Mouse (Mus musculus): Measurements from ENCODE around the gene Ehmt1.

Gene Ehmt1

GRCm38 (mm10) chr2:24912189-24912588 is 7.2 kb downstream of the Ehmt1 start:
- in situ Hi-C loops (cut with MboI, MseI): no loop called here

DNA sequence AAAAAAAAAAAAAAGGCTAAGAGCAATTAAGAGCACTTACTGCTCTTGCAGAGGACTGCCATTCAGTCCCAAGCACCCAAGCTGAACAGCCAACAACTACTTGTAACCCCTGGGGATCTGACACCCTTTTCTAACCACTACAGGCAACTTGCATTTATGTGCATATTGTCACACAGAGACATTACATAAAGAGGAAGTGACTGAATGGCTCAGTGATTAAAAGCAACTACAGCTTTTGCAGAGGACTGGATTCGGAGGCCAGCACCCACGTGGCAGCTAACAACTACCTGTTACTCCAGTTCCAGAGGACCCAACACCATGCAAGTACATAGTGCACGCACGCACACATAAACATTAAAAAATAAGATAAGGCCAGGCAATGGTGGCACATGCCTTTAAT is 8.9 kb downstream of the Ehmt1 start:
- in situ Hi-C loops (cut with MboI, MseI): no loop called here

GRCm38 (mm10) chr2:24905653-24906155 is 13.7 kb downstream of the Ehmt1 start:
- in situ Hi-C loops (cut with MboI, MseI): no loop called here

- in situ Hi-C loops (cut with MboI, MseI): no loop called here
Measured at GRCm38 (mm10) chr2:24904823-24905652, 14.4 kb downstream of the Ehmt1 start.

DNA sequence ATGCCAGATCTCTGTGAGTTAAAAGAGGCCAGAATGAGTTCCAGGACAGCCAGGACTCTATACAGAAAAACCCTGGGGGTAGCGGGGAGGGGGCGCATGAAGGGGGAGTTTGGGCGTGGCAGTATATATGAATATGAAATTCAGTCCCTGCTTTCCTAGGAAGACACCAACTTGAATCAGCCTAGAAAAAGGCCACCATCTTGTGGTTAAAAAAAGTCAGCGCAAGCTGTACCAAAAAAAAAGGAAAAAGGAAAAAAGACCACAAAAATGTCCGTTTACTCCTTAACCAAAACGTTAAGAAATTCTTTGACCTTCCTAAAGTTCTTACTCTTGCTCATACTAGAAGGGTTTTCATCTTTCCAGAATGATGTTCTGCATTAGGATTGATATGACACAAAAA is 16.4 kb downstream of the Ehmt1 start:
- in situ Hi-C loops (cut with MboI, MseI): no loop called here

GRCm38 (mm10) chr2:24901055-24901454 is 18.4 kb downstream of the Ehmt1 start:
- in situ Hi-C loops (cut with MboI, MseI): no loop called here

DNA sequence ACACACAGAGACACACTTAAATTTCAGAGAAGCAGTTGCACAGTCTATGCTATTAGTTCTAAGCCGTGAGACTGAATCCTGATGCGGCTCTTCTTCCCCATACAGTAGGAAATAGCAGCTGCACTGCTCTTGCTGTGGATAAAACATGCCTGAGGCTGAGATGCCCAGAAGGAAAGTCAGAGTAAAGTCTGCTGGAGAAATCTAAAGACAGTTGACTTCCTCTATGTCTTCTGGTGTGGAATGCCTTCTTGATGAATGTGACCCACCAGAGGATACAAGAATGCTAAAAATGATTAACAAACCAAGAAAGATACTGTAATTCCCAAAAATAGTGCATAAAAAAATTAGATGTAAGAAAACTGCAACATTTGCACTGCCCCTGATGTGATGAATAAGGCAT is 20.1 kb downstream of the Ehmt1 start:
- in situ Hi-C loops (cut with MboI, MseI): no loop called here

DNA sequence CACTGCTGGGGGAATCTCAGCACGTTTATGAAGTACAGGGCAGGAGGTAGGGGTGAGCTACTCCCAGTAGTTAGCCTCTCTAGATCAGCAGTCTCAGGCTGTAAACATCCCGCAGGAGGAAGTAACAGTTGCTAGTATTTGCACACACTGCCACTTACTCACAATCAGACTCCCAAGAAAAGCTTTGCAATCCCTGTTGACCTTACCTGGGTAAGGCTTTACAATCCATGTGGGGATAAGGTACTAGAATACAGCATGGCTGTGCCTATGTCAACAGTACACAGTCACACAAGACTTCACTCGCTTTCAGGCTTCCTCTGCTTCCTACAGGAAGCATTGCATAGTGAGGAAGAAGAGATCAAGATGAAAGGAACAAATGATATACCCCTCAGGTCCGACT is 22.7 kb downstream of the Ehmt1 start:
- in situ Hi-C loops (cut with MboI, MseI): no loop called here

DNA sequence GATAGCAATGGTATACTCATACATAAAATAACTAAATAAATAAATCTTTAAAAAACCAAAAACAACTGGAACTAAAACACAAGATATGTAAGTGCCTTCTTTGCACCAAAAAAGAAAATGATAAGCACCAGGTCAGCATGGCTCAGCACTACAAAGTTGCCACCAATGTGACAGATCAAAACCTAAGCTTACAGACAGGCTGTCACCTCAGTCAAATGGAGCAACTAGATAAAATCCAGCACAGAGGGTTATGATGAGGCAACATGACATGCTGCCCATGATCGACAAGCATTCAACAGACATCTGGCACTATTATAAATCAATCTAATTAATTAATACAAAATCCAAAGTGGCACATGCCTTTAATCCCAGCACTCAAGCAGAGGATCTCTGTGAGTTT is 25.2 kb downstream of the Ehmt1 start:
- in situ Hi-C loops (cut with MboI, MseI): no loop called here

DNA sequence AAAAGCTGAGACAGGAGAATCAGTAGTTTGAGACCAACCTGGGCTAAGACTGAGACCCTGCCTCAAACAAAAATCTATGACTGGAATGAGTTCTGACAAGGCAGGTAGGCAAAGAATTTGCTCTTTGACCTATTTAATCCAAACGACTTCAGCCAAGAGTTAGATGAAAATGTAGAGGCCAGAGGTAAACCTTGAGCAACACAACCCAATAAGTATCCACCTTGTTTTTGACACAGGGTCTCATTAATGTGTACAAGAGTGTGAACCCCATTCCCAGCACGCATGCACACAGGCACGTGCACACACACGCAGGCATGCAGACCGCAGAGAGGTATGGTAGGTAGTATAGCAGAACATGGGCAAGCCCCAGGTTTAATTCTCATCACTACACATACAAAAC is 27.1 kb downstream of the Ehmt1 start:
- in situ Hi-C loops (cut with MboI, MseI): no loop called here

GRCm38 (mm10) chr2:24890541-24891447 is 28.6 kb downstream of the Ehmt1 start:
- in situ Hi-C loops (cut with MboI, MseI): no loop called here

- in situ Hi-C loops (cut with MboI, MseI): no loop called here
Measured at GRCm38 (mm10) chr2:24888895-24889294, 30.5 kb downstream of the Ehmt1 start.

DNA sequence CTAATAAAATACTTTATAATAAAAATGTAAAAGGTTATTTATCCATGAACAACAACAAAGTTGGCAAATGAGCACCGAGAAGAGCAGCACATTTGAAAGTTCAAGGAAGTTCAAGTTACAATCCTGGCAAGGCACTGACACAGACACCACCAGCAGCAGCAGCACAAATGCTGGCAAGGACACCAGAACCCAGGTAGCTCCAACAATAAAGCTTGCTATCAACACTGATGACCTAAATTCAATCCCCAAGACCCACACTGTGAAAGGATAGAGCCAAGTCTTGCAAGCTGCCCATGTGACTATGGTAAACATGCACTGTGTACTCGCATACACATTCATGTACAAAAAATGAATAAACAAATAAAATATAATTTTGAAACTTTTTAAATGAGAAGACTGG is 38.7 kb downstream of the Ehmt1 start:
- in situ Hi-C loops (cut with MboI, MseI): no loop called here

DNA sequence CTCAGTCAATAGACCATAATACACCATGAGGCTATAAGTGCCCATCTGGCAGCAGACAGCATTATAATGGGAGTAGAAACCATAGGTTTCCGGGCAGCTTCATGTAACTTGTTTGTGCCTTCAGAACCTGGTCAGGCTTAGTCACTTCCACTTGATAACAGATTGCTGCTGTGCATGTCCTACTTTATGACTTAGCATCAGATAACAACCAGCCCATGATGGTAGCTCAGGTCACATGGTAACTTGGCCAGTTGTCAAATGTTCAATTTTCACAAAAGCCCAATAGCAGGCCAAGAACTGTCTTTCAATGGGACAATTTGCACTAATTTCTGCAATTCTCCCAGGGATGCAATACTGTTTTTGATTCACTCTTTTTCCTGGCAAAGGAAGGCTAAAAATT is 48.5 kb downstream of the Ehmt1 start:
- in situ Hi-C loops (cut with MboI, MseI): loop anchor here (5.0 kb wide), 1 partner anchor 956 kb away; no protein-coding TSS in a partner anchor

DNA sequence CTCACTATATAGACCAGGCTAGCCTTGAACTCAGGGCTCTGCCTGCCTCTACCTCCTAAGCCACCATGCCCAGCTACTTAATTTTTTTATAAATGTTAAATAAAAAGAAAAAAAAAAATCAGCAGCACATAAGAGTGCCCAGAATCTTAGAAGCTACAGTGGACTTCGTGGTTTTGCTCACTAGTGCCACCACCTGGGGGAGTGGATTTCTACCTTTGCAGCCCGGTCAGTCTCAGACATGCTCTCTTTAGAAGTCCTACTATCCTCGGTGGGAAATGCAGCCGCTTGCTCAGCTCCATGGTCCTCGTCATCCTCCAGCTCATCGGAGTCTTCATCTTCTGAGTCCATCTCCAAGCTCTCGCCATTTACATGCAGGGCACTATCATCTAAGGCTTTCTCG is 56.4 kb downstream of the Ehmt1 start:
- in situ Hi-C loops (cut with MboI, MseI): no loop called here

DNA sequence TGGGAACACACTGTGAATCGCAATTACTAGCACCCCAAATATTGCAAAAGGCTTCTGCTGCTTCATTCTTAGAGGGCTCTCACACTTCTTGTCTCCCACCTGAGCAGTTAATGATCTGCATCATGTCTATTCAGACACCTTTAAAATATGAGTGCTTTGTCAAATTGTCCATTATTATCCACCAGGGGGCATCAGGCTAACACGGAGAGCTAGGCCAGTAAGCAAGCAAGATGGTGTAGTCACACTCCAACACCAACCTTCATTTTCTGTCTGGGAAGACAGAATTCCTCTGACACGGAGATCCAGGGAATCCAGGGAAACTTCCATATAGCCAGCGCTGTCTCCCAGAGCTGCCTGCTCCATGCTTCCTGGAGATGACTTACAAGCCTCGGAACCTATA is 67.0 kb downstream of the Ehmt1 start:
- in situ Hi-C loops (cut with MboI, MseI): no loop called here

DNA sequence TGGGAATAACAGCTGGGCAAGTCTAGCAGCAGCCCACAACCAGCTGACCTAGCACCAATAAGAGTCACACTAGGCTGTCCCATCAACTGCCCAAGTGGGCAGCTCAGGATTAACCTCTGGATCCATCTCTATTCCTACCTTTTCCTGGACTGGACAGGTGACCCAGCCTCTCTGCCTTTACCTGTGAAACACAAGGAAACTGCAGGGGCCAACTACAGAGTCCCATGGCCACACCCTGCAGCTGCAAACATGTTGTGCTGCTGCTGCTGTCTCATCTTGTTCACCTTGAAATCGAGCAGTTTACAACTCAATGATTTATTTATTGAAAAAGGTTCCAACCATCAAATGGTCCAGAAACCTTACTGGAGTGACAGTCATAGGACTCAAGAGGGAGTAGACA is 72.9 kb downstream of the Ehmt1 start:
- in situ Hi-C loops (cut with MboI, MseI): no loop called here

GRCm38 (mm10) chr2:24845256-24845655 is 74.2 kb downstream of the Ehmt1 start:
- in situ Hi-C loops (cut with MboI, MseI): no loop called here

GRCm38 (mm10) chr2:24830614-24831013 is 88.8 kb downstream of the Ehmt1 start:
- in situ Hi-C loops (cut with MboI, MseI): no loop called here

GRCm38 (mm10) chr2:24809746-24810145 is 109.7 kb downstream of the Ehmt1 start:
- in situ Hi-C loops (cut with MboI, MseI): no loop called here

DNA sequence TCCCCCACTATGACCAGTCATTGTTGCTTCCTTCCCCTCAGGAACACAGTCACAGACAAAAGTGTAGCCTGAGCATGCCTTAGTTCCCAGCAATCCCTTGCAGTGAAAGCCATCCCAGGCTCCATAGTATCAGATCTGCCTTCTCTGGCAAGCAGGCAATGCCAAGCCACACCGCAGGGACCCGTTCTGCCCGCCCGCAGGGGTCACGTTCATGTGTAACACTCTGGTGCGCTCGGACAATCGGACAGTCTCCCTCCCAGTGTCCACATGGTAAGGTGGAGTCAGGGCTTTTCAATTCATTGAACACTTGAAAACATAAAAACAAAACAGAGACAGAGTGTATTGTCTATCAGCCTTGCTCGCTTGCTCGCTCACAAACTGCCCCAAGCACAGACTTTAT is 111.7 kb downstream of the Ehmt1 start:
- in situ Hi-C loops (cut with MboI, MseI): no loop called here

DNA sequence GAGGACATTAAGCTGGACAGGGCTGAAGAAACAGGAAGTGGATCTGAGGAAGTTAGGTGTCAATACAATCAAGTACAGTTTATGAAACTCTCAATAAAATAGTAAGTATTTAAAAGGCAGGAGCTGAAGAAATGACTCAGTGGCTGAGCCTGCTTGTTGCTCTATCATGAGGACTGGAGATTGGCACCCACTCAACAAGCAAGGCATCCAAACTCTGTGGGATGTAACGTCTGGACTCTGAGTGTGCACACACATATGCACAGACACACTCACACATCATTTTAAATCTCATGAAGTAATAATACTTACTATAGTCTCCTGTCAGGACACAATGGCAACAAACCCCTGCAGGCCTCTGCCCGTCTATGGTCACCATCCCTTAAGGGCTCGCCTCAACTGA is 112.4 kb downstream of the Ehmt1 start:
- in situ Hi-C loops (cut with MboI, MseI): no loop called here

DNA sequence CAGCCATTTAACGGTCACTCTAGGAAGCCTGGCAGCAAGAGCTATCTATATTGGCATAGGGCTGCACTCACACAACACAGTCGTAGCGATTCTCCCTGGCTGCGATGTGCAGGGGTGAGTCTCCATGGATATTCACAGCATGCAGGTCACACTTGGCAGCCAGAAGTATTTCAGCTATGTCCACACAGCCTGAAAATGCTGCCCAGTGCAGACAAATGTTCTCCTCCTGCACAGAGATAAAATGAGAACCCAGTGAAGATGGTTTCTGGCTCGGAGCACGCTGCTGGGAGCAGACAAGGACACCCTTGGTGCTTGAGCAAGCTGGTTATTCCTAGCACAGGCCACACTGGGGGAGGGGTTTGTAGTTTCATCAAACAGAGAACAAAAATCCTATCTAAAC is 113.3 kb downstream of the Ehmt1 start:
- in situ Hi-C loops (cut with MboI, MseI): no loop called here
